Mouse (Mus musculus): ENCODE measurements around the gene B4galt4.

GRCm38 (mm10) chr16:38780960-38781572, 39.0 kb downstream of the B4galt4 start:
- no peak for TF ChIP-seq CTCF (IDR thresholded peaks at IDR 0.05; ENCODE audit: insufficient read depth, low read depth, low read length)
- no peak for TF ChIP-seq POLR2A (IDR thresholded peaks at IDR 0.05; ENCODE audit: insufficient read depth, low read depth, low read length)

All from olfactory bulb, adult 2 months (tissue).